ENCODE assay signal across 8 mouse cellular contexts in the genomic region with DNA sequence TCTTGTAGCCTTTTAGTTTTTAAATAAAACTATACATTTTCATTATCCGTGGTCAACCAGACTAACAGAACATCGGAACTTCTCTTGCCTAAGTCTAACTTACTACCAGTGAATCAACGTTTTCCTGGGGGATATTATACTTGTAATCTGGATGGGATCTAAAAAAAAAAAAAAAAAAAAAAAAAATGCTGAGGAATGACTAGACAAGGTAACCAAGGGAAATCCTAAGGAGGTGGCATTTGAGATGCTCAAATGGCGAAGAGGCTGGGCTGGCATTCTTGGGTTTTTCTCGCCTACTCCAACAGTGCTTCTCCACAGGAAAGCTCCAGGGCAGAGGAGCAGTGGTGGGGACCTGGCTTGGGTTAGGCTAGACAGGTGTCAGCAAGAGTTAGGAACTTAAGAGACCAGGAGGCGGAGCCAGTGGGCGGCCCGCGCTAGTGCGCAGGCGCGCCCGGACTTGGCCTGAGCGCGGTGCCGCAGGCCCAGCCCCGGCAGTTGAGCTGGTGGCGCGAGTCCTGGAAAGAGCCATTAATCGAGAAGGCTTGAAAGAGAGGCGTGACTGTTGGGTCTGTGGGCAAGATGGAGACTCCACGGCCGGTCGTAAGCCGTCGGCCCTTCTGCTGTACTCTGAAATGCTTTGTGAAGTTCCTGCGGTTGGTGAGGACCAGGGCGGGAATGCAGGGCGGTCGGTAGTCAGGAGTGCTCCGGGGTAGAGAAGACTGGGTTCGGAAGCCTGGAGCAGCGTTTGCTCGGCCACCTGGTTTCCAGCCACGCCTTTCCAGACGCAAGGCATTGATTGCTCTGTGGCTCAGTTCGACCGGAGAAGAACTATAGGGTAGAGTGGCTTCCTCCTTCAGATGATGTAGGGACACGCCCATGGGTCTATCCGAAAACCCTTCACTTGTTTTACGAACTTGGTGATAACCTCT. TPM values are rescaled to one million over a fixed set of nuclear protein-coding genes. Genes with fewer than 3 reads are reported as not detected.
DNase-seq lines count a peak whose midpoint lies in the region; ATAC-seq and TF ChIP-seq lines count a peak whose summit lies in the region.

Gene Cklf (plus strand): TSS at position 423 of the 929 bp plus-strand sequence.

- peak; percentile 60 for TF ChIP-seq CTCF in heart, adult 2 months (IDR thresholded peaks at IDR 0.05)

- no peaks in the 10 kb centered on the region for H3K9me3 ChIP-seq in embryonic facial prominence, embryonic 13.5 days
- H3K9me3 ChIP-seq in limb, embryonic 15.5 days: no peaks in the 10 kb centered on the region

- WGBS in embryonic facial prominence, embryonic 13.5 days: 4% methylated on average over 41 of the region's 41 CpGs
- 4% methylated on average over 41 of the region's 41 CpGs for WGBS in heart, adult 2 months
- 3% methylated on average over 41 of the region's 41 CpGs for WGBS in limb, embryonic 15.5 days

- no peaks in the 10 kb centered on the region for H3K79me2 ChIP-seq in heart, adult 2 months (replicated peaks; ENCODE audit: control insufficient read depth, insufficient read depth, low read length)

- intact Hi-C loops in heart, adult 2 months (cut with DNase I): loop anchor here (5.0 kb wide), 1 partner anchor 322 kb away; no protein-coding TSS in a partner anchor

- peak within 1 kb of the TSS; percentile 84 for H3K27ac ChIP-seq in embryonic facial prominence, embryonic 13.5 days
- peak within 1 kb of the TSS; percentile 70 for H3K27ac ChIP-seq in heart, adult 2 months
- H3K27ac ChIP-seq in limb, embryonic 15.5 days: peak within 1 kb of the TSS; percentile 89

- peak within 1 kb of the TSS; percentile 83 for H3K9ac ChIP-seq in embryonic facial prominence, embryonic 13.5 days
- peak within 1 kb of the TSS; percentile 56 for H3K9ac ChIP-seq in heart, adult 2 months (ENCODE audit: low read depth, low read length)
- peak within 1 kb of the TSS; percentile 49 for H3K9ac ChIP-seq in limb, embryonic 15.5 days

- TF ChIP-seq POLR2A in heart, adult 2 months (IDR thresholded peaks at IDR 0.05; ENCODE audit: insufficient read depth, low read depth, low read length): peak; percentile 83

- peak; percentile 73 for ATAC-seq in embryonic facial prominence, embryonic 13.5 days (ENCODE audit: insufficient number of reproducible peaks, insufficient read depth, low FRiP score, low TSS enrichment, low read depth)
- peak; percentile 82 for ATAC-seq in limb, embryonic 15.5 days (ENCODE audit: insufficient number of reproducible peaks, low FRiP score, low TSS enrichment, low read depth)

- no peaks in the 10 kb centered on the region for H3K36me3 ChIP-seq in embryonic facial prominence, embryonic 13.5 days
- no peaks in the 10 kb centered on the region for H3K36me3 ChIP-seq in heart, adult 2 months (ENCODE audit: control insufficient read depth, insufficient read depth, low read length)
- H3K36me3 ChIP-seq in limb, embryonic 15.5 days: no peaks in the 10 kb centered on the region

- H3K27me3 ChIP-seq in embryonic facial prominence, embryonic 13.5 days: no peaks in the 10 kb centered on the region
- H3K27me3 ChIP-seq in heart, adult 2 months (ENCODE audit: control insufficient read depth, insufficient read depth, low read length): no peaks in the 10 kb centered on the region
- H3K27me3 ChIP-seq in limb, embryonic 15.5 days: no peaks in the 10 kb centered on the region

- peak; percentile 94 for DNase-seq in 3T3-L1 (ENCODE audit: low read depth, low spot score)
- DNase-seq in adrenal gland, postnatal 36 days: peak; percentile 90 to 94
- peak; percentile 91 for DNase-seq in heart, adult 2 months
- peak; percentile 89 to 92 for DNase-seq in kidney, adult 8-10 months
- DNase-seq in monocyte, adult 2 months (ENCODE audit: low read depth in 1 of 2, low spot score in 2 of 2): peak; percentile 20 to 63
- peak; percentile 86 to 90 for DNase-seq in spleen, postnatal 36 days (ENCODE audit: low spot score in 2 of 2)

- H3K4me3 ChIP-seq in embryonic facial prominence, embryonic 13.5 days: peak within 1 kb of the TSS; percentile 72
- H3K4me3 ChIP-seq in heart, adult 2 months: peak within 1 kb of the TSS; percentile 82
- H3K4me3 ChIP-seq in limb, embryonic 15.5 days: peak within 1 kb of the TSS; percentile 71

- no peak for TF ChIP-seq EP300 in heart, adult 2 months (IDR thresholded peaks at IDR 0.05; ENCODE audit: insufficient read depth, low read depth, low read length)

- H3K4me2 ChIP-seq in embryonic facial prominence, embryonic 13.5 days: peak within 1 kb of the TSS; percentile 77
- peak within 1 kb of the TSS; percentile 79 for H3K4me2 ChIP-seq in limb, embryonic 15.5 days

- peaks cover 20% of the 10 kb centered on the region for H3K4me1 ChIP-seq in embryonic facial prominence, embryonic 13.5 days
- H3K4me1 ChIP-seq in heart, adult 2 months (ENCODE audit: control insufficient read depth, insufficient read depth, low read length): peaks cover 6% of the 10 kb centered on the region
- peaks cover 23% of the 10 kb centered on the region for H3K4me1 ChIP-seq in limb, embryonic 15.5 days

RNA-seq across cellular contexts. Expression of gene Cklf, which starts in this region (rescaled TPM):
- total RNA-seq in adrenal gland, postnatal 36 days (2021): 100 to 1,000 TPM in 1 of 2 experiments, 10 to 100 TPM in 1; 86.6 to 187 TPM
- 65.1 and 69.5 TPM in 2 replicates for polyA plus RNA-seq in embryonic facial prominence, embryonic 13.5 days (2015; fragmentation: Nextera tagmentation; extraction: Ambion mirVana)
- 1 to 10 TPM; 3.2 to 3.5 TPM for total RNA-seq in heart, adult 2 months (2021)
- 2.8 and 3.7 TPM in 2 replicates for polyA plus RNA-seq in heart, adult 2 months (2012; rRNA removed)
- 36.9 and 38.4 TPM in 2 replicates for polyA plus RNA-seq in limb, embryonic 15.5 days (2015; fragmentation: Nextera tagmentation; extraction: Ambion mirVana)

Comparison
In these comparisons a context has a peak if more than half of its experiments do, and no peak if none do; other contexts are left out.
1. Peak in every context shown above with its lines: DNase-seq, ATAC-seq, H3K4me3 ChIP-seq and H3K27ac ChIP-seq.
2. RNA of gene Cklf (total RNA-seq): 86.6 to 187 TPM in adrenal gland, postnatal 36 days; 3.2 to 3.5 TPM in heart, adult 2 months; every median in the first group is over 10 times any median in the second.
3. DNase-seq: peak in every context shown above with its lines; median percentile 94 in 3T3-L1; 92 in adrenal gland, postnatal 36 days; 91 in heart, adult 2 months; 90 in kidney, adult 8-10 months; 88 in spleen, postnatal 36 days; 42 in monocyte, adult 2 months.